Mouse (Mus musculus) small intestine, adult 2 months (tissue): ENCODE results near the gene Enc1.

Experiments used
- CTCF ChIP-seq: fragments of 200-500 bp; IDR thresholded peaks from 2 replicates; pipeline ENCODE4 v1.5.1; 2012; ENCODE audit warnings: low read depth, mild to moderate bottlenecking, control low read depth, inconsistent platforms, low read length, moderate library complexity, mixed read lengths; ENCODE audit not compliant: insufficient replicate concordance, insufficient read length; ENCODE audit errors: extremely low read depth
- POLR2A ChIP-seq: fragments of 200-500 bp; IDR thresholded peaks from 2 replicates; pipeline ENCODE4 v1.6.1; 2012; ENCODE audit warnings: low read depth, mild to moderate bottlenecking, control low read depth, inconsistent platforms, low read length, moderate library complexity

GRCm38 (mm10) chr13:97197932-97198562 lies 42.9 kb upstream of the Enc1 start, which contains the start of gene Hexb:
- TF ChIP-seq POLR2A: peak; percentile 61
- no peak for TF ChIP-seq CTCF
